Mouse (Mus musculus) regulatory T cell (primary cell): ENCODE data around the gene 4930404N11Rik.

ENCODE experiments used
- in situ Hi-C: fragments of 300-600 bp; cut with MboI, MseI; formaldehyde crosslinking; loops from one replicate; pipeline ENCODE4 v1.15.1; 2025; ENCODE audit warnings: high pct_unique_total_duplicates

Gene 4930404N11Rik

DNA sequence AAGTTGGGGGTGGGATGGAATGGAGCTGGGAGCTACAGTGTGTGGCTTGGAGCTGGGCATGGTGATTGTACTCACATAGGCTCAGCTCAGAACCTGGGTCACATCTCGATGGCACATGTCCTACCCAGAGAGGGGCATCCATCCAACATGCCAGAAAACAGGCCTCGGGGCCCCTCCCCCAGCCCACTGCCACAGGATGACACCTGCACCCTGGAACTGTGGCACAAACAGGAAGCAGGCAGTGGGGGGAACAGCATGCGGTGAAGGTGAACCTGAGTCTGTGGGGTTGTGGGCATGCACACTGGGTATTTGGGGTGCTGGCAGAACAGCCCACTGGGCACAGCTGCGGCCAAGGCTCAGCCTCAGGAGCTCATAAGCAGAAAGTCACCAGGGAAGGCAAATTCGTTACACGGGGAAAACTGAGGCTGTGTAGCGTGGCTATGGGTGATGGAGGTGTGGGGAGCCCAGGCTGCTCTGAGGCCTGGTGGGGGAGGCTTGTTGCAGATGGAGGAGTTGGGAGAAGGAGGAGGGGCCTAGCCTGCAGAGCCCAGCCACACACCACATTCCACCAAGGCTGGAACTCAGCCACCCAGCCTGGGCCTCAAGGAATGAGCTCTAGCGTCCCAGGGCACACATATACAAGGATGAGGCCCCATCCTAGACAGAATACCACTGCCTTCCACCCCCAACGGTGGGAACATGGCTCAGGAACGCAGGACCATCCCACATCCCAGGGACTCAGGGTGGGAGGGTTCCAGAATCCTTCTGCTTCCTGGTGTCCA lies 36.2 kb downstream of the 4930404N11Rik start:
- in situ Hi-C loops, result no loop called here

DNA sequence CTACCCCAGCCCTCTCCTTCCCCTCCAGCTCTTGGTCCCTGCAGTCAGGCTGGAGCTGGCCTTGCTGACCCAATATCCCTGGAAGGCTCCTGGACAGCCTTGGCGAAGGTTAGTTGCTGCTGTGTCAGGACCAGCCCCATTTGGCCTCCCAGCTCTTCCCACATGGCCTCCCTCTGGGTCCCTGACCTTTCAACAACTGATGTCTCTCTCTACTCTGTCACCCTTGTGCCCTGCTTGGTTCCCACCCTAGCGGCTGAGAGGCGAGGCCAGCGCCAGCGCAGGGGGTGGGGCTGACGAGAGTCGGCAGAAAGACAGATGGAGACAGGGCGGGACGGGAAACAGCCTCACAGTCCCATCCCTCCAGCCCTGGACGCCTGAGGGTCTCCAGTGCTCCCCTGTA lies 37.2 kb downstream of the 4930404N11Rik start, which contains the start of gene Tbxa2r:
Gene Tbxa2r (plus strand): TSS at position 346 of the 400 bp plus-strand sequence.
- in situ Hi-C loops, result no loop called here

DNA sequence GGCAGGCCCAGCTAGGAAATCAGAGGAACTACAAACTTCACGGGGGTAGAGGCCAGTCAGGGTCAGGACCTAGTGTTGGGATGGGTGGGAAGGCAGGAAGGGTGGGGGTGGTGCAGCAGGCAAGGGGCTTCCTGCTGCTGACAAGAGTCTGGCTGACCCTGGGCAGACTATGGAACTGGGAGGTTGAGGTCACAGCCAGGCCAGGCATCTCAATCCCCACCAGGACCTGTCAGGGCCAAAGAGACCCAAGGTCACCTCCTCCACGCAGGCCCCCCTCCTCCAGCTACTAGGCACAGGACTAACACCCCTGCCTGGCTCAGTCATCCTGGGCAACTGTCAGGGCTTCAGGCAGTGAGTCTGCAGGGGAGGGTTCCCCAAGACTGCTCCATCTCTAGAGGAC lies 37.7 kb downstream of the 4930404N11Rik start:
- in situ Hi-C loops, result no loop called here

DNA sequence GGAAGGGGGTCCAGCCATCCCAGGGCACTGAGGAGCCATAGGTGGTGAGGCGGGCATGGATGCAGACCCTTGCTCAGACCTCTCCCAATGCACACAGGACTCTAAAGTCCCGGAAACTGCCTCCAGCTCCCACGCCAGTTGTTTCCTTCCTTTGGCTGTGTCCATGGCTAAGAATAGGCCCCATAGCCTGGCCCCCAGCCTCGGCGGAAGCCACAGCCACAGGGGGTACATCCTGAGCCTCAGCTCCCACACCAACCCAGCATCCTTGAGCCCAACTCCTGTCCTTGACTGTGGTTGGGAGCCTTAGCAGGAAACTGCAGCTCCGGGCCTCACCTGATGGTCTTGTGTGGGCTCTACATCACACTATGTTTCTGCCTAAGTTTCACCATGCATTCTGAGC lies 38.8 kb downstream of the 4930404N11Rik start:
- in situ Hi-C loops, result no loop called here

DNA sequence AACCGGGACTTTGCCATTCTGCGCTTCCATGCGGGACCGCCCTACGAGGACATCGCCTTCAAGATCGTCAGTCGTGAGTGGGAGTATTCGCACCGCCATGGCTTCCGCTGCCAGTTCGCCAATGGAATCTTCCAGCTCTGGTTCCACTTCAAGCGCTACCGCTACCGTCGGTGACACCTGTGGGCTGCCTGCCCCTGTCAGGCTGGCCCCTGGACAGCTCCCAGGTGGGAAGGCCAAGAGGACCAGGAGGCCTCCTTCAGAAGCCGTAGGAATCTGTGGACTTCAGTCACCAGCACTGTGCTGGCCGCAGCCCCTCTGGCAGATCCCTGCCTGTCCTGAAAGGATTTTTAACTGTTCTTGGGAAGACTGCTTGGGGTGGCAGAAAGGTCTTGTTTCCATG lies 39.8 kb downstream of the 4930404N11Rik start:
- in situ Hi-C loops, result no loop called here

DNA sequence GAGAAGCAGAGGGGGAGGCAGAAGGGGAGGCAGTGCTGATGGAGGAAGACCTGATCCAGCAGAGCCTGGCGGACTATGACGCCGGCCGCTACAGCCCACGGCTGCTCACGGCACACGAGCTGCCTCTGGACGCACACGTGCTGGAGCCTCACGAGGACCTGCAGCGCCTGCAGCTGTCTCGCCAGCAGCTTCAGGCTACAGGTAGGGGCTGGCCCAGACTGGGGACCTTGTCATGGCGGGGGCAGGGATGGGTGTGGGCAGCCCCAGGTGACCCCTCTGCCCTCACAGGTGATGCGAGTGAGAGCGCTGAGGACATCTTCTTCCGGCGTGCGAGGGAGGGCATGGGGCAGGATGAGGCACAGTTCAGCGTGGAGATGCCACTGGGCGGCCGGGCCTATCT lies 40.4 kb downstream of the 4930404N11Rik start:
- in situ Hi-C loops, result no loop called here

DNA sequence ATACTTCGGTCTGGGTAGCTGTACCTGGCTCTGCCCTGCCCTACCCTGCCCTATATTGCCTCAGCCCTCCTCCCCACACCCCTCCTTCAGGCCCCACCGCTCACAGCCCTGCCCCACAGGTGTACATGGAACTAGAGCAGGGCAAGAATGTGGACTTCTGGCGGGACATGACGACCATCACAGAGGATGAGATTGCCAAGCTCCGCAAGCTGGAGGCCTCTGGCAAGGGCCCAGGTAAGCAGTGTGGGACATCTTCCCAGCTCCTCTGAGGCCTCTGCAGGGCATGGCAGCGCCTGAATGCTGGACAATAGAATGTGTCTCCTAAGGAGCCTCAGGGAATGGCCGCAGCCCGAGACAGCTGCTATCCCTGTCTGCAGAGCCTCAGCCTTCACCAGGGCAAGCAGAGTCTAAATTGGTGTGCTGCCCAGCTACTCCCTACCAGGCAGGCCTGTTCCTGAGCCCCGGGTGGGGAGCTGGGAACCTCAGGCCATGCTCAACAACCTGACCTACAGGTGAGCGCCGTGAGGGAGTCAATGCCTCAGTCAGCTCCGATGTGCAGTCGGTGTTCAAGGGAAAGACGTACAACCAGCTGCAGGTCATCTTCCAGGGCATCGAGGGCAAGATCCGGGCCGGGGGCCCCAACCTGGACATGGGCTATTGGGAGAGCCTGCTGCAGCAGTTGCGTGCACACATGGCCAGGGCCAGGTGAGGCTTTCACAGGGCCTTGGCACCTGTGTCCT lies 41.7 kb downstream of the 4930404N11Rik start:
- in situ Hi-C loops, result no loop called here

DNA sequence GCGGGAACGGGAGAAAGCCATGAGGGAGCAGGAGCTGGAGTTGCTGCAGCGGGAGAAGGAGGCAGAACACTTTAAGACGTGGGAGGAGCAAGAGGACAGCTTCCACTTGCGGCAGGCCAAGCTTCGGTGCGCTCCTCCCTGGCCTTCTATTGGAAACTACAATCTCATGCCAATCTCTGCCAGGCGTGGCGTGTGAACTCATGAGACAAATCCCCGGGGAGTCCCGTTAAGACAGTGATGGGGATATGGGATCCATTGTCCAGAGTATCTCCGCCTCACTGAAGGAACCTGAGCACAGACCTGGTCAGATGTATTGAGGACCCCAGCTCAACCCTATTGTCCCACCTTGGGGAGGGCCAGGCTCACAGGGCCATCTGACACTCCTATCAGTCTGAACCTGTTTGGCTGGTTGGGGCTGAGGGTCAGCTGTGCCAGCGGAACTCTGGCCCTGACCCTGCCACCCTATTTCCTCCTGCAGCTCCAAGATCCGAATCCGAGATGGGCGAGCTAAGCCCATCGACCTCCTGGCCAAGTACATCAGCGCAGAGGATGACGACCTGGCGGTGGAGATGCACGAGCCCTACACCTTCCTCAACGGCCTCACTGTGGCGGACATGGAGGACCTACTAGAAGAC lies 42.4 kb downstream of the 4930404N11Rik start:
- in situ Hi-C loops, result no loop called here

DNA sequence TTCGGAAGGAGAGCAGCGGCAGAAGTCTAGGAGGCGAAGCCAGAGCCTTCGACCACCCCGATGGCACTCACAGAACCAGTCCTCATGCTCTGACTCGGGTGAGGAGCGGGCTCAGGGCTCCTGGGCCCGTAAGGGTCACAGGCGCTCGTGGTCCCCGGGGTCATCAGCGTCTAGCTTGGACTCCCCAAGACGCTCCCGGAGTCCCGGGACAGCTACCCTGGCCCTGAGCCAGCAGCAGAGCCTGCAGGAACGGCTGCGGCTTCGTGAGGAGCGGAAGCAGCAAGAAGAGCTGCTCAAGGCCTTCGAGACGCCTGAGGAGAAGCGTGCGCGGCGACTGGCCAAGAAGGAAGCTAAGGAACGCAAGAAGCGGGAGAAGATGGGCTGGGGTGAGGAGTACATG lies 43.2 kb downstream of the 4930404N11Rik start:
- in situ Hi-C loops, result no loop called here

DNA sequence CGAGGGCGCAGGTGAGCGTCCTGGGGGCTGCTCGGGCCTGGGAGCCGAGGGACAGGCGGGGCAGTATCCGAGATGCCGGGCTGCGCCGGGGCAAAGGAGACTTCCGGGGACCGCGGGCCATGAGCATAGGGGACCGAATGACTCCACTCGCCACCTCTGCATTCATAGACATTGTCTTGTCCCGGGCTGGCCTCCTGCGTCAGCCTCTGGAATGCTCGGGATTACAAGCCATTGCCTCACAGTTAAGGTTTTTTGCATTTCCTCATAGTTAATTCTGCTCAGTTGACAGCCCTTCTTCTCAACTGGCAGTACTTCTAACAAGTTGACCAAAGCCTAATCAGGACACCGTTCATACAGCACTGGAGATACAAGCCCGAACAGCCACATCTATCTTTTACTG lies 44.2 kb downstream of the 4930404N11Rik start:
- in situ Hi-C loops, result no loop called here

DNA sequence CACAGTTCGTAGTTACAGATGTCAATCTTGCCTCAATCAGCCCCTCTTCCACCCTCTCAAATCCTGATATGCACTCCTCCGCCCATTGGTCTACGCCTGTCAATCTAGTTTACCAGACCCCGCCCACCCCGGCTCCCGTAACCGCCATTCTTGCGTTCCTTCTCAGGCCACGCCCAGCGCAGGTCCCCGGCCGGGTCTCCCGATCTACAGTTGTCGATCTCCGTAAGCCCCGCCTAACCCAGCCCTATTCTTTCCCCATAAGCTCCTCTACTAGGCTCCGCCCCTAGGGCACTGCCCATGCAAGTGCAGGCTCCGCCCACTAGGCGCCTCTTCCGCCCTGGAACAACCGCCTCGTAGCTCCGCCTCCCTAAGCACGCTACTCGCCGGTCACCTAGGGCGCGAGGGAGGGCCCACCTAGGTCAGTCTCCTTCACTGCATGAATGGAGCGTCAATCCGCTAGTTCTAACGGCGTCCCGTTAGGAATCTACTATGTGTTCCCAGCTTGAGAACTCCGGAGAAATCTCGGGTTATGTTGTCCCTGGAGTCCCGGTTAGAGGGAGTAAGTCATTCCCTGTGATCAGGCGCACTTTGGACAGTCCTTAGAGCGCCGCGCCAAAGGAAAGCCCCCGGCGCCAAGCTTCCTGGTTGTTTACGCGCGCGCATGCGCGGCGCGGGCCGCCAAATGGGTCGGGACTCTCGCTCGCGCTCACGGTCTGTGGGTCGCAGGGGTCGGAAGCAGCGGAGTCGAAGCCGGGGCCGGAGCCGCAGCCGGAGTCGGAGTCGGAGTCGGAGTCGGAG lies 44.9 kb downstream of the 4930404N11Rik start, which contains the start of gene Cactin:
Gene Cactin (plus strand): TSS at position 554 of the 798 bp plus-strand sequence.
- in situ Hi-C loops, result no loop called here

DNA sequence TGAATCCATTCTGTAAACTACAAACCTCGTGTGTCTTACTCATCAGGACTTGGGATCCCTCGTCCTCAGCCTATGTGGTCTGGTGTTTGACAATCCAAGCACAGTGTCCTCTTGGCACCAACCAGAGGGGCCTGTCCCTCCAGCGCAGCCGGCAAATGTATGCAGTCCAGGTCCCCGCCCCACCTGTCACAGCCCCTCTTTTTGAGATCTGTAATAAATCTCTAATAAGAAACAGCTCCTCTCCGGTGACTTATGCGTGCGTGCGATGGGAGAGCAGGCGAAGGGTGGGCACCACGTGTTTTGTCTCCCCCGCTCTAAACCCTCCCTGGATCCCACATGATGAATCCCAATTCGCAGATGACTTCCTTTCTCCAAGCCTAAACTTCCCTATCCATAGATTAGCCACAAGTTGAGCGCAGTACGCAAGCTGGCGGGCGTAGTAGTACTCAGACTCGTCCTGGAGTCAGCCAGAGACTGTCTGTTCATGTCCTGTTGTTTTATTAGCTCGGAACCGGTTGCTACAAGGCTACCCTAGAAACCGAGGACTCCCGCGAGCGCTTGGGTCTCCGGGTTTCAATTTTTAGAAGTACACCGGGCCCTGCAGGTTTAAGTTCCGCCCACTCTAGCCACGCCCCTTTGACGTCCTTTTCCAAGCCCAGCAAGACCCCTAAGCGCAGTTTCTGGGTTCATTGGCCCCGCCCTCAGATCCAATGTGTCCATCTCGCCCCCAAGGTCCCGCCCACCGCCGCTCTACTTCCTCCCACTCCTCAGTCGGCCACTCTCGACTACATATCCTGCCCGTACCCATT lies 45.7 kb downstream of the 4930404N11Rik start:
- in situ Hi-C loops, result no loop called here

DNA sequence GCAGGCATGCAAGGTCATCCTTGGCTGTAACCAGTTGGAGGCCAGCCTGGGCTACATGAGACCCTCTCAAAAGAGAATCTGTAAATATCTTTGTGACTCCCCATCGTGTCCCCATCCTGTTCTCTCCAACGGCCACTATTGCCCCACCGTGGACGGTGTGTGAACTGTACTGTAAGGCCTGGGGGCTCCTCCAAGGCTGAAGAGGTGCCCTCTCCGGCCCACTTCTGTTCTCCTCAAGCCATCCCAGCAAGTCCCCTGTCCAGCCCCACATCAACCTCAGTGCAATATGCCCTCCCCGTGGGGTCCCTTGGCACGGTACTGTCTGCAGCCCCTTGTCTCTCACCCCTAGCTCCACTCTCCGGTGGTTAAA lies 46.3 kb downstream of the 4930404N11Rik start:
- in situ Hi-C loops, result no loop called here

DNA sequence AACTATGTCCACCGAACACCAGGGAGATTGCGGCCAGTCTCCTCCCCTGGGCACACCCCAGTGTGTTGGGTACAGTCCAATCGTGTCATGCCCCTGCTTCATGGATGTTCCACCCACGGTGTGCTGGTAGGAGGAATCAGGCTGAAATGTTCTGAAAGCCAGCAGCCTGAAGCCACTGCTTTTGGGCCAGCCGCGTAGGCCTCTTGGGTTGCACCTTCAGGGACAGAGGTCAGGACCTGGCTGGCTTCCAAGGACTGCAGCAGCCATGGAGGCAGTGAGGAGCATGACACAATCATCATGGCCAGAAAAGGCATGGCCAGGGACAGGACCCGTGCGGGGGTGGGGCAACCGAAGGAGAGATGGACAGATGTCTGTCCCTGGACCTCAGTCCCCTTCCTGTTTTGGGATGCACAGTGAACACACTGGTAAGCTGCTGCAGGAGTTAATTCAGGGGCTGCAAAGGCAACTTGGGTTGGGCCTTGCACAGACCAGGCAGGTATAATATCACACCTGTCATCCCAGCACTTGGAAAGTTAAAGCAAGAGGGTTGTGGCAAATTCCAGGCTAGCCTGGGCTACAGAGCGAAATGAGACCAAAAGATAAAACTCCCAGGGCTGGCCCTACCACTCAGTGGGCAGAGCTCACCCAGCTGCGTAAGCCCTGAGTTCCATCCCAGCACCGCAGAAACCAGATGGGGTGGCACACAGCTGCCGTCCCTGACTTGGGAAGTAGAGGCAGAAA lies 46.9 kb downstream of the 4930404N11Rik start:
- in situ Hi-C loops, result no loop called here

DNA sequence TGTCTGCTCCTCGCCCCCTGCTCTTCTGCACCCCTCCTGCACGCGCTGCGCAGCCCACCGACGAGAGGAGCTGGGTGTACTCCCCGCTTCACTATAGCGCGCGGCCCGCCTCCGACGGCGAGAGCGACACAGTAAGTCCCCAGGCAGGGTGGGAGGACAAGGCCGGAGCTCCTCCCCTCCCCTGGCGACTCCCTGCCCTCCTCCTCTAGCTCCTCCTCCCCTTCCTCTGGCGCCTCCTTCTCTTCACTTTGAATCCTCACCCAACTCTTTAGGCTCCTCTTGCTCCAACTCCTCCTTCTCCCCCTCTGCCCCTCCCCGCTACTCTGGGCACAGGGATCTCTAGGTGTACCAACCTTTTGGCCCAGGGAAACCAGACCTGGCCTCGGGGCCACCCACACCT lies 48.3 kb downstream of the 4930404N11Rik start:
- in situ Hi-C loops, result no loop called here

DNA sequence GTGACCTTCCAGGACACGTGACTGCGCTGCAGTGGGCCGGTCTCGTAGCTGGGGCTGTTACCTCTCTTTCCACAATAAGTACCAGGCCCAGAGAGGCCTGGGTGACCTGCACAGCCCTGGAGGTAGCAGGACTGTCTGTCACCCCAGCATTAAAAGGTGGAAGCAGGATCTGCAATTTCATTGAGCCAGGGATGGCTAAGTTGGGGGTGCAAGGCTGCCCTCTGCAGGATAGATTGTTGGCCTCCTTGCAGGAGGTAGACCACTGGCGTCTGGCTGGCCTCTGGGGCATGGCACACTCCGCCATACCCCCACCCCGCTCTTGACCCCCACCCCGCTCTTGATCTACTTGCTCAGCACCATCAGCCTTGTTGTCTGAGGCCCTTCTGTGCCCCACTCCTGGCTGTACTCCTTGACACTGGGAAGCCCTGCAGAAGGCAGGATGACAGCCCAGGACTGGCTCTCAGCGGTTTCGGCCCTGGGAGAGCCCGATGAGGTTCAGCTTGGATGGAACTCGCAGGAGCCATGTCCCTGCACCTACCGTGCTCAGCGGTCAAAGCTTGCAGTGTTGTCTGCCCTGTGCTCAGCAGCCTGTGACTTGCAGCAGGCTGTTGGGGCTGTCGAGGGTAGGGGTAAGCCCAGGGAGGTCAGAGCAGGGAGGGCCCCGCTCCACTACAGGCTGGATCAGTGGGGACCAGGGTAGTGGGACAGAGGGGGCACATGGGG lies 49.1 kb downstream of the 4930404N11Rik start:
- in situ Hi-C loops, result no loop called here

DNA sequence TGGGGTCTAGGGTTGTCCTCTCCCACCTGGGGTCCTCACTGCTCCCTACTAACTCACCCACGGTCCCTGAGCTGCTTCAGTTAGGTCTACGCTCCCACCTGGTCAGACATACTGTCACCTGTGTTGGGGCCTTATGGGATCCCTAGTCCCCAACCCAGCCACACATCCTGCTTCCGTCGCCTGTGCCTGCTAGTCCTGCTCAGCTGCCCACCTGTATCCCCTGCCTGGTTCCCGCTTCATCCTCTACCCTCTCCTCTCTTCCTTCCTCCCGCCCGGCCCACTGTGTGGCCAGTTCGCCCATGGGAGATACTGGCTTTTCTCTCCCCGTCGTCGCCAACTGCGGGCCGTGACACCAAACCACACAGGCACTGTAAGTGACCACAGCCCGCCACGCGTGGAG lies 50.0 kb downstream of the 4930404N11Rik start:
- in situ Hi-C loops, result no loop called here

DNA sequence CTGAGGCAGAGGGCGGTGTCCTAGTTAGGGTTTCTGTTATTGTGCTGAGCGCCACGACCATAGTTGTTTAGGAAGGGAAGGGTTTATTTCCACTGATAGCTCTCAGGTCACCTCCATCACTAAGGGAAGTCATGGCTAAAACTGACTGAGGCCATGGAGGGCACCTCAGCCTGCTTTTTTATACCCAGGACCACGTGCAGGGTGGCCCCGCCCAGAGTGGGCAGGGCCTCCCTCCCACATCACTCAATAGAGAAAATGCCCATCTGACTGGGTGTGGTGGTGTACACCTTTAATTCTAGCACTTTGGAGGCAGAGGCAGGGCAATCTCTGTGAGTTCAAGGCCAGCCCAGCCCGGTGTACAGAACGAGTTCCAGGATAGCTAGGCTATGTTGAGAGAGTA lies 51.4 kb downstream of the 4930404N11Rik start:
- in situ Hi-C loops, result no loop called here

DNA sequence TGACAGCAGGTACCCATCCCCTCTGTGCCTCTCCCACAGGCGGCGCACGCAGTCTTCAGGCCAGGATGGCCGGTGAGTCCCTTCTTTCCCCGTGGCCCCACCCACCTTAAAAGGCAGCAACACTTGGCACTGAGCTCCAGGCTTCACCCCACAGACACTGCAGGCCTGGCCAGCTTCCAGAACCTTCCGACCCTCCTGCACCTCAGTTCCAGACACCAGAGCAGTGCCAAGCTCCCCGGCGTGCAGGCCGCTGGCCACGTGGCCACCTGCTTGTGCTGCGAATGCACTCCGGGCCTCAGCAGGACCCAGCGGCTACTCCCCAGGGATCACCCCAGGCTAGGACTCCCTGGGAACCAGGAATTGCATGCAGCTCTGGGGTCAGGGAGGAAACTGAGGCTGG lies 52.0 kb downstream of the 4930404N11Rik start:
- in situ Hi-C loops, result no loop called here
